Mouse (Mus musculus): ENCODE measurements around the gene Lipt2.

DNA sequence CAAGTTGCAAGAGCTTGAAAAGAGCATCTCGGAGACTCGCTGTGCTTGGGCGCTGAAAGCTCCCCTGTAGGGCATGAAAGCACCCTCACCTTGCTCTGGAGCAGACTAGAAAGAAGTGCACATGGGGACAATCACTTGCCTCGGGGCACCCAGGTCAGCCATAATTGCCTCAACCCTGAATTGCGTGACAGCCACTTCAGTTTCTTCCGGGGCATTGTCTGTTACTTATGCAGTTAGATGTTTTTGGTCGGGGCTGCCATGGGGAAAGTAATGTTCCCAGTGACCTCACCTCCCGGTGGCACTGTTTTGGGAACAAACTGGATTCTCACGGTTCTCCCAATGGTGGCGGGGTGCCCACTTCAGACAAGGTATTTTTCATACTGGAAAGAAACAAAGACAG, 9.0 kb upstream of the Lipt2 start:
- TF ChIP-seq GATA1 (IDR thresholded peaks at IDR 0.05; ENCODE audit: low read length) = no peak
- TF ChIP-seq TAL1 (IDR thresholded peaks at IDR 0.05; ENCODE audit: low read length) = no peak

Data from erythroblast, embryonic 14.5 days (primary cell).